Mouse (Mus musculus) liver, embryonic 15.5 days (tissue): ENCODE results near the gene Gm13057. TPM values are rescaled to one million over a fixed set of nuclear protein-coding genes. Genes with fewer than 3 reads are reported as not detected.
"Not testable (repeated sequence)": the region's sequence is repeated elsewhere in the genome, so short reads cannot be mapped to it uniquely, and the experiment has no call there.

Source experiments
- ATAC-seq: fragments of 200-750 bp; cut with Nextera tagmentation; 2 replicates; pipeline ENCODE4 v1.8.0; 2017; ENCODE audit warnings: moderate number of reproducible peaks, mild to moderate bottlenecking, moderate library complexity; ENCODE audit not compliant: insufficient read depth
- H3K27ac ChIP-seq: fragments of 300-500 bp; sonication (generic); replicated peaks from 2 replicates; pipeline ENCODE4 v1.5.1; 2015; ENCODE audit warnings: mild to moderate bottlenecking, inconsistent platforms
- H3K27me3 ChIP-seq: fragments of 300-500 bp; sonication (generic); 2 replicates; pipeline ENCODE4 v1.6.1; 2015; ENCODE audit warnings: mild to moderate bottlenecking, inconsistent platforms
- H3K36me3 ChIP-seq: fragments of 300-500 bp; sonication (generic); replicated peaks from 2 replicates; pipeline ENCODE4 v1.6.1; 2015; ENCODE audit warnings: moderate library complexity, mild to moderate bottlenecking, inconsistent platforms
- H3K4me1 ChIP-seq: fragments of 300-500 bp; sonication (generic); replicated peaks from 2 replicates; pipeline ENCODE4 v1.6.1; 2015; ENCODE audit warnings: inconsistent platforms
- H3K4me2 ChIP-seq: fragments of 300-500 bp; sonication (generic); 2 replicates; pipeline ENCODE4 v1.6.1; 2015; ENCODE audit warnings: moderate library complexity, mild to moderate bottlenecking, inconsistent platforms
- H3K4me3 ChIP-seq: fragments of 300-500 bp; sonication (generic); replicated peaks from 2 replicates; pipeline ENCODE4 v1.5.1; 2015; ENCODE audit warnings: mild to moderate bottlenecking, inconsistent platforms
- H3K9ac ChIP-seq: fragments of 300-500 bp; sonication (generic); 2 replicates; pipeline ENCODE4 v1.6.1; 2015; ENCODE audit warnings: moderate library complexity, mild to moderate bottlenecking, inconsistent platforms
- H3K9me3 ChIP-seq: fragments of 300-500 bp; sonication (generic); replicated peaks from 2 replicates; pipeline ENCODE4 v1.6.1; 2016; ENCODE audit warnings: inconsistent platforms
- WGBS: fragments of 180-500 bp; shearing (Covaris S2); methylation state at CpG from one replicate; pipeline ENCODE4 v1.1.7; 2015; ENCODE audit warnings: mixed read lengths; ENCODE audit not compliant: insufficient replicate concordance; 5-methylcytosine and 5-hydroxymethylcytosine counted together
- polyA plus RNA-seq: library from polyadenylated mRNA; unstranded; fragments of >200 nt; fragmentation: Nextera tagmentation; extraction: Ambion mirVana; gene quantifications from 2 replicates; pipeline ENCODE4 v1.2.1, GENCODE M21; 2015

The Gm13057 gene
- not detected in 2 replicates for polyA plus RNA-seq

DNA sequence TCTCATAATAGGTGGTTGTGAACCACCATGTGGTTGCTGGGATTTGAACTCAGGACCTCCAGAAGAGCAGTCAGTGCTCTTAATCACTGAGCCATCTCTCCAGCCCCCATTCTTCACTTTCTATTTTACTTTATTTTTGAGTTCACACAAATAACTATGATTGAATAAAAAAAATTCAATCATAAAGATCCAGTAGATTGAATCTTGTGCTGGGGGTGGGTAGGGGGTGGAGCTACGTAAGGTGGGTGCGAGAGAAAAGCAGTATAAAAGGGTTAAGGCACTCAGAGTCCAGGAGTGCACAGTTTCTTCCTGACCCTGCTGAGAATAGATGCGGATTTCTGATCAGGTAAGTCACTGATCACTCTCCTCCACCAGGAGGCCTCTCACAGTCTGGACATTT is at the start of gene Gm13057, which contains the start of gene BC080695:
Gene Gm13057, plus strand, starts transcription at position 310 of the 400 bp plus-strand sequence.
Gene BC080695, plus strand, starts transcription at position 301 of the 400 bp plus-strand sequence.
- not testable (repeated sequence) for H3K36me3 ChIP-seq, H3K27me3 ChIP-seq, H3K27ac ChIP-seq, H3K4me1 ChIP-seq, H3K4me3 ChIP-seq, ATAC-seq, H3K4me2 ChIP-seq, H3K9me3 ChIP-seq, H3K9ac ChIP-seq
- WGBS: no CpG with 5 or more reads among the region's 3 CpGs

DNA sequence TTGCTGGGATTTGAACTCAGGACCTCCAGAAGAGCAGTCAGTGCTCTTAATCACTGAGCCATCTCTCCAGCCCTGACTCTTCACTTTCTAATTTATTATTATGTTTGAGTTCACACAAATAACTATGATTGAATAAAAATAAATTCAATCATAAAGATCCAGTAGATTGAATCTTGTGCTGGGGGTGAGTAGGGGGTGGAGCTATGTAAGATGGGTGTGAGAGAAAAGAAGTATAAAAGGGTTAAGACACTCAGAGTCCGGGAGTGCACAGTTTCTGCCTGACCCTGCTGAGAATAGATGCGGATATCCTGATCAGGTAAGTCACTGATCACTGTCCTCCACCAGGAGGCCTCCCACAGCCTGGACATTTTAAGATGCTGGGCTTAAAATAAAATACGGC is 40.5 kb upstream of the Gm13057 start, which contains the start of gene Gm13043:
Gene Gm13043, plus strand, starts transcription at position 301 of the 400 bp plus-strand sequence.
- H3K36me3 ChIP-seq: no peaks in the 10 kb centered on the region
- no peaks in the 10 kb centered on the region for H3K9me3 ChIP-seq
- H3K4me3 ChIP-seq: no peak within 1 kb of the TSS
- no peaks in the 10 kb centered on the region for H3K4me1 ChIP-seq
- no peak within 1 kb of the TSS for H3K9ac ChIP-seq
- H3K4me2 ChIP-seq: no peak within 1 kb of the TSS
- H3K27ac ChIP-seq: no peak within 1 kb of the TSS
- H3K27me3 ChIP-seq: no peaks in the 10 kb centered on the region
- ATAC-seq: no peak
- WGBS: 47% methylated on average over 3 of the region's 3 CpGs

DNA sequence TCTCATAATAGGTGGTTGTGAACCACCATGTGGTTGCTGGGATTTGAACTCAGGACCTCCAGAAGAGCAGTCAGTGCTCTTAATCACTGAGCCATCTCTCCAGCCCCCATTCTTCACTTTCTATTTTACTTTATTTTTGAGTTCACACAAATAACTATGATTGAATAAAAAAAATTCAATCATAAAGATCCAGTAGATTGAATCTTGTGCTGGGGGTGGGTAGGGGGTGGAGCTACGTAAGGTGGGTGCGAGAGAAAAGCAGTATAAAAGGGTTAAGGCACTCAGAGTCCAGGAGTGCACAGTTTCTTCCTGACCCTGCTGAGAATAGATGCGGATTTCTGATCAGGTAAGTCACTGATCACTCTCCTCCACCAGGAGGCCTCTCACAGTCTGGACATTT is 15.9 kb upstream of the Gm13057 start, which contains the start of gene Gm13040:
Gene Gm13040, plus strand, starts transcription at position 301 of the 400 bp plus-strand sequence.
- not testable (repeated sequence) for H3K9me3 ChIP-seq, ATAC-seq, H3K36me3 ChIP-seq, H3K27me3 ChIP-seq, H3K4me3 ChIP-seq, H3K9ac ChIP-seq, H3K4me2 ChIP-seq, H3K4me1 ChIP-seq, H3K27ac ChIP-seq
- whole genome bisulfite sequencing: no CpG with 5 or more reads among the region's 3 CpGs

Other genes starting within 250 kb of the Gm13057 start
- 0.07 TPM in 1 of 2 replicates, not detected in the other for gene Lrrc38, start 202.0 kb upstream of the Gm13057 start, polyA plus RNA-seq
- not detected in 2 replicates for gene Pramel1, start 157.3 kb upstream of the Gm13057 start, polyA plus RNA-seq
- 3.7 and 3.8 TPM in 2 replicates for gene Pramef8, start 139.3 kb upstream of the Gm13057 start, polyA plus RNA-seq
- not detected in 2 replicates for gene Oog4, start 101.4 kb upstream of the Gm13057 start, polyA plus RNA-seq
- not detected in 2 replicates for gene Gm13043, start 40.4 kb upstream of the Gm13057 start, polyA plus RNA-seq
- gene Gm13040, start 15.8 kb upstream of the Gm13057 start, polyA plus RNA-seq: not detected in 2 replicates
- gene BC080695, start within 50 bp of the Gm13057 start, polyA plus RNA-seq: not detected in 2 replicates
- gene Gm13083, start 63.3 kb downstream of the Gm13057 start, polyA plus RNA-seq: not detected in 2 replicates
- gene Gm13088, start 105.5 kb downstream of the Gm13057 start, polyA plus RNA-seq: not detected in 2 replicates
- gene Gm13089, start 151.0 kb downstream of the Gm13057 start, polyA plus RNA-seq: not detected in 2 replicates
- not detected in 2 replicates for gene Gm13078, start 167.7 kb downstream of the Gm13057 start, polyA plus RNA-seq
- not detected in 2 replicates for gene Gm13023, start 237.6 kb downstream of the Gm13057 start, polyA plus RNA-seq